Comparison of ENCODE assay signal across 30 mouse cellular contexts in genomic region chr2:122152850-122153249, GRCm38 (mm10). TPM values are rescaled to one million over a fixed set of nuclear protein-coding genes. Genes with fewer than 3 reads are reported as not detected.
"Had no signal": no experiment of that assay in that cellular context is flagged by ENCODE, and none has a peak within 500 bp of the region (broad histone marks: within the 10 kb centered on the region; RNA-seq: fewer than 3 reads in every experiment).

No protein-coding gene starts in this region.

- DNase-seq: kidney, adult 2 months; kidney, postnatal 25 days; layer of hippocampus, adult 9-11 months; liver, embryonic 13.5 days; lung, adult 2 months; lung, postnatal 14 days; lung, postnatal 4 days; right cerebral cortex, adult 18-20 months; right cerebral cortex, postnatal 14 days; right cerebral cortex, postnatal 4 days; thymus, adult 2 months; thymus, postnatal 14 days; thymus, postnatal 4 days had no signal

- H3K9ac ChIP-seq: liver, embryonic 13.5 days; midbrain, embryonic 12.5 days; midbrain, embryonic 15.5 days; neural tube, embryonic 12.5 days; neural tube, embryonic 15.5 days had no signal

- H3K27me3 ChIP-seq: liver, embryonic 13.5 days; midbrain, embryonic 12.5 days; midbrain, embryonic 15.5 days; neural tube, embryonic 12.5 days; neural tube, embryonic 15.5 days had no signal

- H3K36me3 ChIP-seq: midbrain, embryonic 12.5 days; midbrain, embryonic 15.5 days; neural tube, embryonic 15.5 days had no signal

- H3K4me2 ChIP-seq: liver, embryonic 13.5 days; midbrain, embryonic 12.5 days; midbrain, embryonic 15.5 days; neural tube, embryonic 12.5 days; neural tube, embryonic 15.5 days had no signal

- H3K4me3 ChIP-seq: layer of hippocampus, adult 2 months; liver, embryonic 13.5 days; midbrain, embryonic 12.5 days; midbrain, embryonic 15.5 days; neural tube, embryonic 12.5 days; neural tube, embryonic 15.5 days had no signal

- H3K4me1 ChIP-seq: midbrain, embryonic 15.5 days had no signal

- H3K27ac ChIP-seq: kidney, postnatal 0 days; layer of hippocampus, adult 2 months; liver, embryonic 13.5 days; midbrain, embryonic 12.5 days; midbrain, embryonic 15.5 days; neural tube, embryonic 12.5 days; neural tube, embryonic 15.5 days; stomach, postnatal 0 days had no signal

- ATAC-seq: midbrain, embryonic 15.5 days had no signal

- H3K9me3 ChIP-seq: liver, embryonic 13.5 days; midbrain, embryonic 12.5 days; midbrain, embryonic 15.5 days; neural tube, embryonic 12.5 days; neural tube, embryonic 15.5 days had no signal

RNA-seq across cellular contexts. Expression of gene Trim69, which starts 7.7 kb away (rescaled TPM):
- total RNA-seq: layer of hippocampus, adult 2 months; layer of hippocampus, postnatal 25 days; left cerebral cortex, adult 18-20 months; left cerebral cortex, postnatal 25 days; megakaryocyte, adult 5-6 weeks had no signal
- polyA plus RNA-seq: kidney, adult 2 months; kidney, embryonic 14.5 days; kidney, postnatal 0 days; limb, embryonic 11.5 days; liver, embryonic 13.5 days; midbrain, embryonic 12.5 days; midbrain, embryonic 15.5 days; neural tube, embryonic 12.5 days; neural tube, embryonic 15.5 days; stomach, postnatal 0 days had no signal

RNA-seq across cellular contexts. Expression of gene Patl2, which starts 33.1 kb away (rescaled TPM):
- total RNA-seq: layer of hippocampus, adult 2 months; layer of hippocampus, postnatal 25 days; left cerebral cortex, postnatal 25 days; megakaryocyte, adult 5-6 weeks had no signal
- polyA plus RNA-seq: kidney, adult 2 months; kidney, embryonic 14.5 days; limb, embryonic 11.5 days; lung, adult 2 months; lung, embryonic 16.5 days; midbrain, embryonic 12.5 days; midbrain, embryonic 15.5 days; neural tube, embryonic 12.5 days; neural tube, embryonic 15.5 days; stomach, embryonic 14.5 days; stomach, postnatal 0 days had no signal

RNA-seq across cellular contexts. Expression of gene Terb2, which starts 33.2 kb away (rescaled TPM):
- total RNA-seq: layer of hippocampus, adult 2 months; layer of hippocampus, postnatal 25 days; left cerebral cortex, adult 18-20 months; left cerebral cortex, postnatal 25 days; megakaryocyte, adult 5-6 weeks had no signal
- polyA plus RNA-seq: kidney, adult 2 months; kidney, embryonic 14.5 days; kidney, postnatal 0 days; large intestine, adult 2 months; limb, embryonic 11.5 days; limb, embryonic 14.5 days; liver, embryonic 13.5 days; lung, adult 2 months; lung, embryonic 16.5 days; midbrain, embryonic 12.5 days; midbrain, embryonic 15.5 days; neural tube, embryonic 12.5 days; neural tube, embryonic 15.5 days; stomach, embryonic 14.5 days; stomach, postnatal 0 days; thymus, adult 2 months had no signal
